Mouse (Mus musculus) layer of hippocampus, postnatal 10 days (tissue): ENCODE measurements at regions not wholly inside any gene's neighbourhood (a gene's known extent, or its start where the extent isn't known, plus 50 kb on each side); places are given as distances from the start of the nearest gene placed in this dataset.

Experiments used
- DNase-seq, 2 experiments: peaks; one replicate each; pipeline ENCODE4 v3.0.0; 2021; ENCODE audit warnings: low spot score in 2 of 2

GRCm38 (mm10) chr14:78438064-78438677 lies 98.4 kb downstream of the Akap11 start:
- no peak for DNase-seq

DNA sequence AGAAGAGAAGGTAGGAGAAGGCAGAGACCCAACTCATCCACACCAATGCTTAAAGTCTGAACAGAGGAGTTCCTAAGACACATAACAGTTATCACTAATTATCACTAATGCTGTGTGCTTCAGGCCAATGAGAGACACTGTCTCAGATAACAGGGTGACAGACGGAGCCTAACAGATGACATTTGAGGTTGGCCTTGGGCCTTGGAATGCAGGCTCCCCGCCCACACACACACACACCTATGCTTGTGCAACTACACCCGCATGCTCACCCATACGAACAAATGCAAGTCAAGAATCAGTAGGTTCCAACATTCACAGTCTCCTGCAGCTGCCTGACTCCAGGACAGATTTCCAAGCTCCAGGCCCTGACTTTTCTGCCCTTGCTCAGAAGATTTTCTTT lies 100.0 kb downstream of the Akap11 start:
- DNase-seq = no peak

DNA sequence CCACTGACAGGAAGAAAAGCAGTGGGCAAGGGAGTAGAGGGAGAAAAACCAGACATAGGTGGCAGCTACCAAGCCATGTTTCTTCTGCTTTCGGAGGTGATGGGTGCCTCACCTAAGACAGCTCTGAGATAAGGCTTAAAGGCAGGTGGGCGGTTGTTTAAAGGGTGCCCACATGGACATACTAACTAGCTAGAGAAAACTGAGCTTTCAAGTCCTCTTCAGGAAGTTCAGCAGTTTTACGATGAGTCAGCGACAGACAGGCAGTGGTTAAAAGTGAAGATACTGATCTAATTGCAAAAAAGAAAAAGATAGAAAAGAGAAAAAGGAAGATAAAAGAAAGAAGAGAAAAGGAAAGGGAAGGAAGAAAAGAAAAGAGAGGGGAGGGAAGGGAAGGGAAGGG lies 100.6 kb downstream of the Akap11 start:
- DNase-seq = no peak

GRCm38 (mm10) chr14:78435561-78435960 lies 101.0 kb downstream of the Akap11 start:
- DNase-seq = no peak

DNA sequence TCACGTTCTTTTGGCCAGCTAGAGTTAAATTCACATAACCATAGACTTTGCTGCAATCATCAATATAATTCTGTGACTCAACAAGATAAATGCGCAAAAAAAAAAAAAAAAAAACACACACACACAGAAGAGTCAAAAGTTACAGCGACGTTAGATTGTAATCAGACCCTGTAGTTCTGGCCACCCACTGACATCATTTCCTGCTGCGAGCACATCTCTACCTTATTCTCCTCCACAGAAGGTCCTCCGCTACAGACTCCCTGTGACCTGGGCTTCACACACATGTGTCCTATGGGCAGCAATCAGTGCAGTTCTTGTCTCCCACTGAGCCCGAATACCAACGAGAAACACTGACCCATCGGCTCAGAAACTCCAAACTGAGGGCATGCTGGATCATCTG lies 101.9 kb downstream of the Akap11 start:
- DNase-seq = no peak

- DNase-seq = no peak
Measured at GRCm38 (mm10) chr14:78434126-78434525, 102.5 kb downstream of the Akap11 start.

DNA sequence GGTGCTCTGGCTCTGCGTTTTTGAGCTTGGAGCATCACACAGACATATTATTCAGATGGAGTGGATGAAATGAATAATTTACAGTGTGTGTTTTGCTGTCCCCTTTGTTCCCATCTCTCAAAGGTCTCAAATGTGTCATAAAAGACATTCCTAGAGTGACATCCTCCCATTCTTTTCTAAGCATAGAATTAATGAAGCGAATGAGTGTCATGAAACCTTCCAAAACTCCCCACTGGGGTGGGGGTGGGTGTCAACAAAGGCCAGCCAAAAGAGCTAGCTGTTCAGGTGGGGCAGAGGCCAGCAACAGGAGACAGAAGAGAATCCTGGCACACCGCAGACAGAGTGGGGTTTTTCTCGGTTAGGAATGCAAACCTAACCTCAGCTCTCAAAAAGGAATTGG lies 104.1 kb downstream of the Akap11 start:
- DNase-seq = no peak

DNA sequence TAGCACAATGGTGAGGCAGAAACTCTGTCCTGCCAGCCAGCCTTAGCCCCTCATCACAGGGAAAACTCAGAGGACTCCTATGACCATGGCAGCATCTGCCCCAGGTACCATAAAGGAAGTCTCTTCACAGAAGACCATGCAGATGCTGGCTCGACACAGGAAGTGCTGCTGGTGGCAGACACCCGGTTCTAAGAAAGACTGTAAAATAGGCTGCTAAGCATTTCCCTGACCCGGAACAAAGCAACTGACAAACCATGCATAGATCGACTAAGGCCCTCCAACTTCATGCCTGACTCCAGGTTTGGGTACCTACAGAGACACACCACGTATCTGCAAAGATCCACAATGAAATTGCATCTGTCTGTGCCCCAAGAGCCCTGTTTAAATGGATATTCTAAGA lies 104.7 kb downstream of the Akap11 start:
- DNase-seq = no peak

DNA sequence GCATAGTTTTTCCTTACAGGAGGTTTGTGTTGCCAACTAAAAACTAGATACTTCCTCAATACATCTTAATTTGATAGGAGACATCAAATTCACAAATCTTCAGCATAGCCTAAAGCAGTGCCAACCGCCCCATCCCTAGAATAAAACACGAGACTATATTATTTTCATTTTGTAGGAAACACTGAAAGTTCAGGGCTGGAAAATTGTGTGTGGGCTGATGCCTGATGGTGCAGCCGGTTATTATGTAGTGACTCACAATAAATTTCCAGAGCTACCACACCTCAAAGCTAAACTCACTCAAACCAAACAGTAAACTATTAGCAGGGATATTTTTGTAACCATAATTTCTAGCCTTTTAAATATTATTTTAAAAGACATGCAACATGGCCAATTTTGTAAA lies 105.2 kb downstream of the Akap11 start:
- DNase-seq = no peak

GRCm38 (mm10) chr14:78428233-78429019 lies 108.2 kb downstream of the Akap11 start:
- no peak for DNase-seq

DNA sequence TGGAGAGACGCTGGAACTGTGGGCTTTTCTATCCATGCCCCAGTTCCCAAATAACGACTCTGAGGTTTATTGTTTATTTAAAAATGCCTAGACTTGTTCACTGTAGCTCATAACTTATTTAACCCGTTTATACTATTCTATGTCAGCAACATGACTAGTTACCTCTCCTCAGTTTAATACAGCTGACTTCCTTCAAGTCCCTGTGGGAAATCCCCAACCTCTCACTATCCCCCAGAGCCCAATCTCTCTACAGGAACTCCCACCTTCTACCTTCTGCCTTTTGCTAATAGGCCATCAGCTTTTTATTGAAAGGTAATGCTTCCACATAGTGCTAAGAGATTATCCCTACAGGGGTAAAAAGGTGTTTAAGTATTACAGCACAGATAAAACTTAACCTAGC lies 109.5 kb downstream of the Akap11 start:
- DNase-seq = no peak

DNA sequence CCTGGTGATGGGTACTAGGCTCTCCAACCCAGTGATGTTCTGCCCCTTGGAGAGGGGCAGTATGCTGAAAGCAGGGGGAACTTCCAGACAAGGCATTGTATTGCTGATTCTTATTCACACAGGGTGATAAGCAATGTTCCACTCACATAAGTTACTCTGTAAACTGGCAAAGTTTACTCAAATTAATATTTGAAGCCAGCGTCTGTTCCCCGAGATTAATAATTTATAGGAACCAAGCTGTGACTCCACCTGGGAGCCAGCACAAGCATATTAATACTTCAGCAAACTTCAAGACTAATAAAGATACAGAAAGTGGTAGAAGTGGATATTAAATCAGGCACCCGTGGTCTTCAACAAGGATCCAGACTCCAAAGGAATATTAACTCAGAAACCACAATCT lies 114.0 kb downstream of the Akap11 start:
- no peak for DNase-seq

DNA sequence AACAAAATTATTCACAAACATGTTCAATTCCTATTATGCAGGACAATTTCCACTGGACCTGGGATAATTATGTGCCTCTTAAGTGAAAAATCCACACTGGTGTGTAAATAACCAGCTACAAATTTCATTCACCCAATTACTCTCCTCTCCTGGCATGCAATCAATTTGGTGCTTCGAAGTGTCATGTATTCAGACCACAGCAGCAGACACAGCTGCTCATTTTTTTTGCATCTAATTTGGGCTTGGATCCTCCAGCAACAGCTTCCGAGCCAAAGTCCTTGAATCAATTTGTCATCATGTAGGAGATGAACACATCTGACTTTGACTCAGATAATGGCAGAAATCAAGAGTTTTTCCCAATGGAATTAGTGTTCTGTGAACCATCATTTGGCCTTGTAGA lies 113.1 kb upstream of the Tnfsf11 start:
- DNase-seq = no peak

- no peak for DNase-seq
Measured at GRCm38 (mm10) chr14:78420176-78420575, 112.3 kb upstream of the Tnfsf11 start.

DNA sequence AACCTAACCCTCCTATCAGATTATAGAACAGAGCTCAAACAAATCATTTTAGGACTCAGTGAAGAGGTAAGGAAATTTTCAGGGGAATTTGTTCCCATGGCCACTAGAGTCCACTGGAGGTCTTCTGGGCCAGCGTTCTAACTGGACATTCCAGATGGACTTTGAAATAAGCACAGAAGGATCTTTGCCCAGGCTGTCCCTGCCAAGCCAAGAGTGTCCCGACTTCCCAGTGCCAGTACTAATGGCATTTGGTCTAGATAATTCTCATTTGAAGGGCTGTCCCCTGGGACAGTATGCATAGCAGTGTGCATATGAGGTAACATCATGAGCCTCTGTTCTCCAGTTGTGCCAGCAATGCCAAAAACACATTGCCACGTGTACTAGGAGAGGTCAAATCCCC lies 97.7 kb upstream of the Tnfsf11 start:
- DNase-seq = no peak

- DNase-seq = no peak
Measured at GRCm38 (mm10) chr14:78397914-78398313, 90.1 kb upstream of the Tnfsf11 start.

DNA sequence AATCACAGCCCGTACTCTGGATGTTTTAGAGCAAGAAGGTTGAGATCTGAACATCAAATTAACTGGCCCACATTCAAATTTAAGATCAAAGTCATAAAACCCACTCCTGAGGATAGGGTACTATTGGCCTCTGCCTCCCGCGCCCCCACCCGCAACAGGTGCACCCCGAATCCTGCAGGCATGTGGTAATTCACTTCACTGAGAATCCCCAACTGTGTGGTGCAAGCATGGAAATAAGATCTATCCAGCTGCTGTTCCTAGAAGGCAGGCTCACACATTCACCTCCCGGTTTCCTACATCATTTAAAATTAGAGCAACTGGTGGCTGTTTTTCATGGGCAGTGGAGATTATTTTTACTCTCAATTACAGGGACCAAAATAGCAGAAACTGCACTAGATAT lies 87.8 kb upstream of the Tnfsf11 start:
- no peak for DNase-seq

GRCm38 (mm10) chr14:78387011-78387410 lies 79.2 kb upstream of the Tnfsf11 start:
- DNase-seq = no peak

DNA sequence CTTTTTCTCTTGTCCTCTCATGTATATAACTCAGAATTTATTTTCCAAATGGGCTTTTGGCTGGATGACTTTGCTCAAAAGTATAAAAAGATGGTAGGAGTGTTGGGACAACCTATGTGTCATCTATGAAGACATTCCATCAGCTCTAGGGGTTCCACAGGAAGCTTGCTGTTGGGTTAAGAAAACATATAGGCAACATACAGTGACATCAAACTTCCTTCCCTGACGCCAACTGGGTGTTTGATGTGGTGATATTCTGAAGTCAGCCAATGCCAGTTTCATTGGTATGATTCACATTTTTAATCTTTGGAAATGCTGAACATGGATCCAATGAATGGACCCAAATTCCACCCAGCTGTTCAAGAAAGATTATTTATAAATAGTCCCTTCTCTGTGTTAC lies 76.5 kb upstream of the Tnfsf11 start:
- DNase-seq = no peak

DNA sequence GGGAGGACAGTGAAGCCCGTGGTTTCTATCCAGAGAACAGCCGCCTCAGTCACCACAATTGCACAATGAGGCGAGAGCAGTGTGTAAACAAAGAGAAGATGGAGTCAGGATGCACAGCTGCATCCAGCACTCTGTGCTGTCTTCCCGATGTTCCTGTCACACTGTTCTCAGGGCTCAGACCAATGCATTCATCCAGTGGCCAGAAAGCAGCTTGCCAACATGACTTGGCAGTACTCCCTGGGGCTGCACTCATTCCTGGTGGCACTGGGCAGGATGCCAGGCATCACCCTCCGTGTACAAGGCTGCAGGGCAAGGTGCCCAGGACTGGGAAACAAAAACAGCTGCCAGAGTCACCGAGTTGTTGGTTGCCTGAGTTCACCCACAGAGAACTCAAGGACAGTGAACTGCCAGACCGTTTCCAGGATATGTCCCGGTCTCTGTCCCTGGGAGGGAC lies 75.4 kb upstream of the Tnfsf11 start:
- DNase-seq = peak; percentile 94 to 96

DNA sequence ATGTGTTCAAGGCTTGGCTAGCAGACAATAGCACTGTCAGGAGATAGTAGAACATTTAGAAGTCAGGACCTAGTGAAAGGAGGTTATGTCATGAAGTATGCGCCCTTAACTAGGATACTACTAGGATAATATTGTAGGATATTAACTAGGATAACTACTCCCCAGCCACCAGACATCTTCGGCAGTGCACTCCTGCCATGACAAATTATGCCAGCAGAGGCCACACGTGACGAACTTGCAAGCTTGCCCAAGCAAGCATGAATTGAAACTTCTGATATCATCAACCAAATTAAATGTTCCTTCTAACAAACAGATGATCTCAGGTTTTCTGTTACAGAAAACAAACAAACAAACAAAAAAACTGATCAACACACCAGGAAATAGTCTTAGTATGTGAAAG lies 72.2 kb upstream of the Tnfsf11 start:
- no peak for DNase-seq

DNA sequence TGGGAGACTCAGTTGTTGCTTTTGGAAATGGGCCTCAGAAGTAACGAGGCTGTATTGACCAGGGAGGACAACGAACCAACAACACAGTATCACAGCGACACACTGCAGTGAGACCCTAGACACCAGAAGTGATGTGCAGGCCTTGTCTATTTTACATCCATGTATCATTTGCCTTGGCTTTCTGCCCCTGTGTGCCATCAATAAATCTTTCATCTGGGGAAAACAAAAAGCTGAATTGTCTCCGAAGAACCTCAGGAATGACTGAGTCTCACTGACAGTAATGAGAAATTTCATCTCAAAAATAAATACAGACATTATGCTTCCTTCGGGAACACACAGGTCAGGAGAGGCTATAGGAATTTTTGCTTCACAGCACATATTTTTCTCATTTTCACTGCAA lies 68.7 kb upstream of the Tnfsf11 start:
- no peak for DNase-seq
